Mouse (Mus musculus) neural tube, embryonic 12.5 days (tissue): ENCODE measurements at regions not wholly inside any gene's neighbourhood (a gene's known extent, or its start where the extent isn't known, plus 50 kb on each side); places are given as distances from the start of the nearest gene placed in this dataset.

ENCODE experiments used
- ATAC-seq: fragments of 200-750 bp; cut with Nextera tagmentation; 2 replicates; pipeline ENCODE4 v1.8.0; 2017; ENCODE audit warnings: low read depth, mild to moderate bottlenecking, moderate TSS enrichment, moderate library complexity; ENCODE audit not compliant: low FRiP score
- H3K27ac ChIP-seq: fragments of 300-500 bp; sonication (generic); 2 replicates; pipeline ENCODE4 v1.5.1; 2016
- H3K27me3 ChIP-seq: fragments of 300-500 bp; sonication (generic); replicated peaks from 2 replicates; pipeline ENCODE4 v1.6.1; 2016; ENCODE audit warnings: mild to moderate bottlenecking
- H3K36me3 ChIP-seq: fragments of 300-500 bp; sonication (generic); 2 replicates; pipeline ENCODE4 v1.6.1; 2016; ENCODE audit warnings: mild to moderate bottlenecking
- H3K4me1 ChIP-seq: fragments of 300-500 bp; sonication (generic); 2 replicates; pipeline ENCODE4 v1.6.1; 2016
- H3K4me2 ChIP-seq: fragments of 300-500 bp; sonication (generic); replicated peaks from 2 replicates; pipeline ENCODE4 v1.6.1; 2016; ENCODE audit warnings: mild to moderate bottlenecking
- H3K4me3 ChIP-seq: fragments of 300-500 bp; sonication (generic); 2 replicates; pipeline ENCODE4 v1.5.1; 2016
- H3K9ac ChIP-seq: fragments of 300-500 bp; sonication (generic); 2 replicates; pipeline ENCODE4 v1.6.1; 2016; ENCODE audit warnings: mild to moderate bottlenecking
- H3K9me3 ChIP-seq: fragments of 300-500 bp; sonication (generic); 2 replicates; pipeline ENCODE4 v1.6.1; 2016; ENCODE audit warnings: mild to moderate bottlenecking
- WGBS: fragments of 180-500 bp; shearing (Covaris S2); methylation state at CpG from one replicate; pipeline ENCODE4 v1.1.7; 2016; 5-methylcytosine and 5-hydroxymethylcytosine counted together

- H3K4me3 ChIP-seq: no peak overlapping the region
- H3K4me2 ChIP-seq: no peak overlapping the region
- H3K27me3 ChIP-seq: no peaks in the 10 kb centered on the region
- H3K9ac ChIP-seq: no peak overlapping the region
- no peaks in the 10 kb centered on the region for H3K36me3 ChIP-seq
- H3K9me3 ChIP-seq: no peaks in the 10 kb centered on the region
- 62% methylated on average over 5 of the region's 5 CpGs for WGBS
- ATAC-seq: no peak
- H3K27ac ChIP-seq: no peak overlapping the region
- H3K4me1 ChIP-seq: no peaks in the 10 kb centered on the region
Measured at GRCm38 (mm10) chr10:41018888-41019287, 53.2 kb downstream of the Gpr6 start.

- Histone ChIP-seq H3K36me3 (no peaks in the 10 kb centered on the region), H3K27me3 (no peaks in the 10 kb centered on the region), H3K9ac (no peak overlapping the region), H3K27ac (no peak overlapping the region), H3K4me2 (no peak overlapping the region), H3K4me1 (no peaks in the 10 kb centered on the region), H3K9me3 (no peaks in the 10 kb centered on the region), H3K4me3 (no peak overlapping the region)
- no peak for ATAC-seq
- WGBS: 56% methylated on average over 7 of the region's 7 CpGs
Measured at GRCm38 (mm10) chr10:41016547-41016946, 55.5 kb downstream of the Gpr6 start.

- H3K36me3 ChIP-seq: no peaks in the 10 kb centered on the region
- no peak overlapping the region for H3K4me3 ChIP-seq
- no peaks in the 10 kb centered on the region for H3K9me3 ChIP-seq
- no peak overlapping the region for H3K4me2 ChIP-seq
- 28% methylated on average over 4 of the region's 4 CpGs for WGBS
- H3K9ac ChIP-seq: no peak overlapping the region
- peak; percentile 53; the same call in 1 of the 2 replicates for ATAC-seq
- no peaks in the 10 kb centered on the region for H3K4me1 ChIP-seq
- H3K27ac ChIP-seq: no peak overlapping the region
- no peaks in the 10 kb centered on the region for H3K27me3 ChIP-seq
Measured at GRCm38 (mm10) chr10:41015654-41016053, 56.4 kb downstream of the Gpr6 start.

- no peak overlapping the region for H3K4me2 ChIP-seq
- no peak overlapping the region for H3K27ac ChIP-seq
- ATAC-seq: no peak
- no peaks in the 10 kb centered on the region for H3K4me1 ChIP-seq
- WGBS: 82% methylated on average over 2 of the region's 2 CpGs
- H3K9me3 ChIP-seq: no peaks in the 10 kb centered on the region
- H3K27me3 ChIP-seq: no peaks in the 10 kb centered on the region
- no peak overlapping the region for H3K9ac ChIP-seq
- no peaks in the 10 kb centered on the region for H3K36me3 ChIP-seq
- H3K4me3 ChIP-seq: no peak overlapping the region
Measured at GRCm38 (mm10) chr10:41010585-41010984, 61.5 kb downstream of the Gpr6 start.

GRCm38 (mm10) chr10:41007866-41008265 lies 64.2 kb downstream of the Gpr6 start:
- ATAC-seq: no peak
- H3K9ac ChIP-seq: no peak overlapping the region
- H3K27ac ChIP-seq: no peak overlapping the region
- H3K36me3 ChIP-seq: no peaks in the 10 kb centered on the region
- H3K4me3 ChIP-seq: no peak overlapping the region
- H3K27me3 ChIP-seq: no peaks in the 10 kb centered on the region
- no peak overlapping the region for H3K4me2 ChIP-seq
- 87% methylated on average over 3 of the region's 3 CpGs for WGBS
- no peaks in the 10 kb centered on the region for H3K9me3 ChIP-seq
- no peaks in the 10 kb centered on the region for H3K4me1 ChIP-seq

- no peaks in the 10 kb centered on the region for H3K9me3 ChIP-seq
- no peak overlapping the region for H3K4me2 ChIP-seq
- H3K4me1 ChIP-seq: no peaks in the 10 kb centered on the region
- H3K27ac ChIP-seq: no peak overlapping the region
- no peak overlapping the region for H3K4me3 ChIP-seq
- 82% methylated on average over 9 of the region's 9 CpGs for WGBS
- ATAC-seq: no peak
- H3K9ac ChIP-seq: no peak overlapping the region
- H3K27me3 ChIP-seq: no peaks in the 10 kb centered on the region
- H3K36me3 ChIP-seq: no peaks in the 10 kb centered on the region
Measured at GRCm38 (mm10) chr10:41006634-41007033, 65.5 kb downstream of the Gpr6 start.

- no peak for ATAC-seq
- H3K9me3 ChIP-seq: no peaks in the 10 kb centered on the region
- no peaks in the 10 kb centered on the region for H3K27me3 ChIP-seq
- no peaks in the 10 kb centered on the region for H3K4me1 ChIP-seq
- WGBS: 88% methylated on average over 9 of the region's 9 CpGs
- H3K9ac ChIP-seq: no peak overlapping the region
- H3K36me3 ChIP-seq: no peaks in the 10 kb centered on the region
- no peak overlapping the region for H3K4me3 ChIP-seq
- no peak overlapping the region for H3K27ac ChIP-seq
- no peak overlapping the region for H3K4me2 ChIP-seq
Measured at GRCm38 (mm10) chr10:41005776-41006175, 66.3 kb downstream of the Gpr6 start.

GRCm38 (mm10) chr10:41004753-41005152 lies 67.3 kb downstream of the Gpr6 start:
- Histone ChIP-seq H3K36me3 (no peaks in the 10 kb centered on the region), H3K9ac (no peak overlapping the region), H3K27ac (no peak overlapping the region), H3K9me3 (no peaks in the 10 kb centered on the region), H3K4me3 (no peak overlapping the region), H3K27me3 (no peaks in the 10 kb centered on the region), H3K4me1 (no peaks in the 10 kb centered on the region), H3K4me2 (no peak overlapping the region)
- no peak for ATAC-seq
- 60% methylated on average over 3 of the region's 3 CpGs for WGBS

- Histone ChIP-seq H3K4me1 (no peaks in the 10 kb centered on the region), H3K27ac (no peak overlapping the region), H3K9ac (no peak overlapping the region), H3K27me3 (no peaks in the 10 kb centered on the region), H3K4me3 (no peak overlapping the region), H3K9me3 (no peaks in the 10 kb centered on the region), H3K36me3 (no peaks in the 10 kb centered on the region), H3K4me2 (no peak overlapping the region)
- ATAC-seq: peak; percentile 88
- 31% methylated on average over 7 of the region's 7 CpGs for WGBS
Measured at GRCm38 (mm10) chr10:41004044-41004689, 67.9 kb downstream of the Gpr6 start.

- H3K9me3 ChIP-seq: no peaks in the 10 kb centered on the region
- H3K36me3 ChIP-seq: no peaks in the 10 kb centered on the region
- peaks cover 6% of the 10 kb centered on the region; the same call in 1 of the 2 replicates for H3K4me1 ChIP-seq
- no peak overlapping the region for H3K27ac ChIP-seq
- H3K27me3 ChIP-seq: no peaks in the 10 kb centered on the region
- WGBS: 84% methylated on average over 3 of the region's 3 CpGs
- no peak for ATAC-seq
- no peak overlapping the region for H3K4me3 ChIP-seq
- no peak overlapping the region for H3K4me2 ChIP-seq
- H3K9ac ChIP-seq: no peak overlapping the region
Measured at GRCm38 (mm10) chr10:41003197-41003596, 68.9 kb downstream of the Gpr6 start.

GRCm38 (mm10) chr10:41000965-41001364 lies 71.1 kb downstream of the Gpr6 start:
- H3K4me3 ChIP-seq: no peak overlapping the region
- H3K9ac ChIP-seq: no peak overlapping the region
- no peaks in the 10 kb centered on the region for H3K36me3 ChIP-seq
- peaks cover 6% of the 10 kb centered on the region; the same call in 1 of the 2 replicates for H3K4me1 ChIP-seq
- no peak for ATAC-seq
- no peak overlapping the region for H3K4me2 ChIP-seq
- H3K27me3 ChIP-seq: no peaks in the 10 kb centered on the region
- H3K27ac ChIP-seq: no peak overlapping the region
- 90% methylated on average over 4 of the region's 4 CpGs for WGBS
- no peaks in the 10 kb centered on the region for H3K9me3 ChIP-seq

- H3K4me1 ChIP-seq: peaks cover 6% of the 10 kb centered on the region; the same call in 1 of the 2 replicates
- H3K36me3 ChIP-seq: no peaks in the 10 kb centered on the region
- H3K27ac ChIP-seq: no peak overlapping the region
- H3K9ac ChIP-seq: no peak overlapping the region
- ATAC-seq: no peak
- no peak overlapping the region for H3K4me3 ChIP-seq
- WGBS: 86% methylated on average over 12 of the region's 12 CpGs
- no peak overlapping the region for H3K4me2 ChIP-seq
- no peaks in the 10 kb centered on the region for H3K9me3 ChIP-seq
- no peaks in the 10 kb centered on the region for H3K27me3 ChIP-seq
Measured at GRCm38 (mm10) chr10:40999486-40999885, 72.6 kb downstream of the Gpr6 start.

GRCm38 (mm10) chr10:40998799-40999198 lies 73.3 kb downstream of the Gpr6 start:
- 0 out of 2 replicates have a peak, but pooled peaks have one; percentile 51 for ATAC-seq
- H3K9me3 ChIP-seq: no peaks in the 10 kb centered on the region
- no peaks in the 10 kb centered on the region for H3K27me3 ChIP-seq
- H3K27ac ChIP-seq: no peak overlapping the region
- no peak overlapping the region for H3K9ac ChIP-seq
- peaks cover 6% of the 10 kb centered on the region; the same call in 1 of the 2 replicates for H3K4me1 ChIP-seq
- H3K4me2 ChIP-seq: no peak overlapping the region
- H3K36me3 ChIP-seq: no peaks in the 10 kb centered on the region
- H3K4me3 ChIP-seq: no peak overlapping the region
- 81% methylated on average over 11 of the region's 11 CpGs for WGBS
